Mouse (Mus musculus) limb, embryonic 11.5 days (tissue): ENCODE measurements around the gene Kcnj12. TPM values are rescaled to one million over a fixed set of nuclear protein-coding genes. Genes with fewer than 3 reads are reported as not detected.

Source experiments
- ATAC-seq: fragments of 200-750 bp; cut with Nextera tagmentation; 2 replicates; pipeline ENCODE4 v1.8.0; 2017; ENCODE audit warnings: low read depth; ENCODE audit not compliant: insufficient number of reproducible peaks, low FRiP score, low TSS enrichment
- DNase-seq: peaks from one replicate; pipeline ENCODE4 v3.0.0-alpha.2; 2015; ENCODE audit warnings: low spot score
- H3K27ac ChIP-seq: fragments of 300-500 bp; sonication (generic); replicated peaks from 2 replicates; pipeline ENCODE4 v1.5.1; 2014; ENCODE audit warnings: low read depth, mild to moderate bottlenecking, low read length
- H3K27me3 ChIP-seq: fragments of 300-500 bp; sonication (generic); 2 replicates; pipeline ENCODE4 v1.6.1; 2014; ENCODE audit warnings: mild to moderate bottlenecking, low read length, mixed read lengths; ENCODE audit not compliant: control insufficient read depth, insufficient read depth
- H3K36me3 ChIP-seq: fragments of 300-500 bp; sonication (generic); 2 replicates; pipeline ENCODE4 v1.6.1; 2014; ENCODE audit warnings: mild to moderate bottlenecking, low read length, moderate library complexity, mixed read lengths; ENCODE audit not compliant: control insufficient read depth, insufficient read depth
- H3K4me1 ChIP-seq: fragments of 300-500 bp; sonication (generic); 2 replicates; pipeline ENCODE4 v1.6.1; 2014; ENCODE audit warnings: low read length, mixed read lengths; ENCODE audit not compliant: control insufficient read depth, insufficient read depth
- H3K4me2 ChIP-seq: fragments of 300-500 bp; sonication (generic); 2 replicates; pipeline ENCODE4 v1.6.1; 2014; ENCODE audit warnings: low read depth, mild to moderate bottlenecking, moderate library complexity; ENCODE audit not compliant: severe bottlenecking
- H3K4me3 ChIP-seq: fragments of 300-500 bp; sonication (generic); 2 replicates; pipeline ENCODE4 v1.5.1; 2014; ENCODE audit warnings: low read depth, low read length
- H3K9ac ChIP-seq: fragments of 300-500 bp; sonication (generic); 2 replicates; pipeline ENCODE4 v1.6.1; 2014; ENCODE audit warnings: mild to moderate bottlenecking, low read length
- H3K9me3 ChIP-seq: fragments of 300-500 bp; sonication (generic); 2 replicates; pipeline ENCODE4 v1.6.1; 2016; ENCODE audit warnings: low read length; ENCODE audit not compliant: control insufficient read depth
- WGBS: fragments of 180-500 bp; shearing (Covaris S2); extraction: QIAGEN DNeasy Blood & Tissue Kit; methylation state at CpG from one replicate; pipeline ENCODE4 v1.1.7; 2014; 5-methylcytosine and 5-hydroxymethylcytosine counted together
- polyA plus RNA-seq: library from polyadenylated mRNA; unstranded; fragments of >200 nt; fragmentation: Nextera tagmentation; extraction: Ambion mirVana; gene quantifications from 2 replicates; pipeline ENCODE4 v1.2.1, GENCODE M21; 2014

Gene Kcnj12
- polyA plus RNA-seq, 1 experiment from 2014 or later = 0.08 TPM

DNA sequence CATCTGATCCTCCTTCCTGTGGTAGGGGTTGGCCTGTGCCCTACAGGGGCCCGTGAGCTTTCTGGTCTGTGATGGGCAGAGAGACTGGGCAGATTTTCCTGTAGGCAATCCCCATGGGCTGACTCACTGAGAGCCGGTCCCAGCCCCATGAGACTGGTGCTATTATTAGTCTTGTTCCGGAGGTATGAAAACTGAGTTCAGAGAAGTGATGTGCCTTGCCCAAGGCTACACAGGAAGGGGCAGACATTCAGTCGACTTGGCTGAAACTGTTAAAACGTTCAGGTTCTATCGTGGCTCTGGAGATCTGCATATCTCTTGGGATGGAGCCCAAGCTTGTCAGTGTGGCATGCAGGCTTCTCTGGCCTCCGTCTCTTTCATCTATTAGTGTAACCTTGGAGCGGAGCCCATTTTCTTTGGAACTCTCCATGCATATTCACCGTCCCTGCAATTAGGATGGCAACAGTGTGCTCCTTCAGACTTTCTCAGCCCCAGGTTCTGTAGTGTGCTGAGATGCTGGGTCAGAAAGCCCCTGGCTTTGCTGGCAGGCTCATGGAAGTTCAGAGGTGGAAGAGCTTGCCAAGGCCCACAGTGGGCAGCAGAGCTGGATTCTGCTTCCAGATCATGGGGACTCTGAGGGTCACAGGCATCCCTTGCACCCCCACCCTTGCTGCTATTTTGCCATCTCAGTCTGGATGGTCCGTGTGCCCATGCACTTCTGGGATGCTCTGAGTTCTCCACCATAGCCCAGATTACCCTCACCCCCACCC is 37.5 kb downstream of the Kcnj12 start:
- ATAC-seq = no peak
- Histone ChIP-seq H3K27ac (no peak overlapping the region), H3K4me1 (no peaks in the 10 kb centered on the region), H3K36me3 (no peaks in the 10 kb centered on the region), H3K9me3 (no peaks in the 10 kb centered on the region), H3K4me2 (no peak overlapping the region), H3K9ac (no peak overlapping the region), H3K27me3 (no peaks in the 10 kb centered on the region), H3K4me3 (no peak overlapping the region)
- no peak for DNase-seq
- WGBS = 81% methylated on average over 10 of the region's 10 CpGs

DNA sequence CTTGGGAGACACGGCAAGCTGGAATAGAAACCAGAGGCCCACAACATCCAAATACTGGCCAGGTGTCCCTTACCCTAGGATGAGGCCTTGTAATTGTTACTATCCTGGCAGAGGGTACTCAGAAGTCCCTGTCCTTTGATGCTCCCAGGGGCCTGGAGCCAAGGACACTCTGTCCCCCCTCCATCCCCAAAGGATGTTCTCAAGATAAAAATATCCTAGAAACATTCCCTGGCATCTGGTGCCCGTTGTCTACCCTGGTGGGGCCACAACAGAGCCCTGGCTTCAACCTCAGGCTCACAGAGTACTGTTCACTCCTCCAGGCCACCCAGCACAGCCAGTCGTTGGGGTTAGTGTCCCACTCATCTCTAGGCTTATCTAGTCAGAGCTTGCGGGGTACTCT is 38.3 kb downstream of the Kcnj12 start:
- 82% methylated on average over 4 of the region's 4 CpGs for WGBS
- H3K9ac ChIP-seq = no peak overlapping the region

GRCm38 (mm10) chr11:61062548-61063461 is 40.4 kb downstream of the Kcnj12 start:
- Histone ChIP-seq H3K27ac (no peak overlapping the region), H3K36me3 (no peaks in the 10 kb centered on the region), H3K9ac (no peak overlapping the region), H3K27me3 (no peaks in the 10 kb centered on the region), H3K4me1 (no peaks in the 10 kb centered on the region), H3K4me2 (no peak overlapping the region), H3K9me3 (no peaks in the 10 kb centered on the region), H3K4me3 (no peak overlapping the region)
- ATAC-seq = no peak
- no peak for DNase-seq
- WGBS = 83% methylated on average over 18 of the region's 18 CpGs

More for the DNA sequence above, 38.3 kb downstream of the Kcnj12 start:
- H3K9me3 ChIP-seq = no peaks in the 10 kb centered on the region
- H3K4me2 ChIP-seq = no peak overlapping the region
- H3K36me3 ChIP-seq = no peaks in the 10 kb centered on the region
- H3K4me3 ChIP-seq = no peak overlapping the region
- no peaks in the 10 kb centered on the region for H3K27me3 ChIP-seq
- no peak for ATAC-seq
- no peaks in the 10 kb centered on the region for H3K4me1 ChIP-seq
- H3K27ac ChIP-seq = no peak overlapping the region
- DNase-seq = no peak

- ATAC-seq (no peak), DNase-seq (no peak)
- H3K9ac ChIP-seq = no peak overlapping the region
- WGBS = 84% methylated on average over 6 of the region's 6 CpGs
- no peaks in the 10 kb centered on the region for H3K9me3 ChIP-seq
- H3K4me2 ChIP-seq = no peak overlapping the region
- H3K4me3 ChIP-seq = no peak overlapping the region
- H3K4me1 ChIP-seq = no peaks in the 10 kb centered on the region
- H3K27me3 ChIP-seq = no peaks in the 10 kb centered on the region
- H3K36me3 ChIP-seq = no peaks in the 10 kb centered on the region
- no peak overlapping the region for H3K27ac ChIP-seq
Measured at GRCm38 (mm10) chr11:61063503-61063902, 41.1 kb downstream of the Kcnj12 start.

DNA sequence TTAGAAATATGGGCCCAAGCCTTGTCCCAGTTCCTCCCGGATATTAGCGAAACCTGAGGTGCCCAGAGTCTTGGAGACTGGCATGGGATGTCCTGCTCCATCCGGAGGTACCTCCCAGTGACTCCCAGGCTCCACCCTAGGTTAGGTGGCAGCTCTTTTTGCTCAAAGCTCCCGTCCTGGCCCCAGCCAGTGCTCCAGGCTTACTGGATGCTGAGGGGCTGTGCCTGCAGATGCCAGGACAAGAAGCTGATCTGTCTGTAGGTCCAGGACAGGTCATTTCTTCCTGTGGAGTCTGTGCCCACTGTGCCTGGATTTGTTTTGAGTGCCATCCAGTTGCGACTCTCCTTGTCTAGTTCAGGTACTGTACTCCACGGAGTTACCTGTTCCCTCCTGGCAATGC is 43.3 kb downstream of the Kcnj12 start:
- no peaks in the 10 kb centered on the region for H3K36me3 ChIP-seq
- no peaks in the 10 kb centered on the region for H3K9me3 ChIP-seq
- DNase-seq (no peak), ATAC-seq (no peak)
- no peak overlapping the region for H3K4me2 ChIP-seq
- H3K27me3 ChIP-seq = no peaks in the 10 kb centered on the region
- WGBS = 88% methylated on average over 6 of the region's 6 CpGs
- H3K4me1 ChIP-seq = no peaks in the 10 kb centered on the region
- no peak overlapping the region for H3K27ac ChIP-seq
- no peak overlapping the region for H3K9ac ChIP-seq
- H3K4me3 ChIP-seq = no peak overlapping the region

DNA sequence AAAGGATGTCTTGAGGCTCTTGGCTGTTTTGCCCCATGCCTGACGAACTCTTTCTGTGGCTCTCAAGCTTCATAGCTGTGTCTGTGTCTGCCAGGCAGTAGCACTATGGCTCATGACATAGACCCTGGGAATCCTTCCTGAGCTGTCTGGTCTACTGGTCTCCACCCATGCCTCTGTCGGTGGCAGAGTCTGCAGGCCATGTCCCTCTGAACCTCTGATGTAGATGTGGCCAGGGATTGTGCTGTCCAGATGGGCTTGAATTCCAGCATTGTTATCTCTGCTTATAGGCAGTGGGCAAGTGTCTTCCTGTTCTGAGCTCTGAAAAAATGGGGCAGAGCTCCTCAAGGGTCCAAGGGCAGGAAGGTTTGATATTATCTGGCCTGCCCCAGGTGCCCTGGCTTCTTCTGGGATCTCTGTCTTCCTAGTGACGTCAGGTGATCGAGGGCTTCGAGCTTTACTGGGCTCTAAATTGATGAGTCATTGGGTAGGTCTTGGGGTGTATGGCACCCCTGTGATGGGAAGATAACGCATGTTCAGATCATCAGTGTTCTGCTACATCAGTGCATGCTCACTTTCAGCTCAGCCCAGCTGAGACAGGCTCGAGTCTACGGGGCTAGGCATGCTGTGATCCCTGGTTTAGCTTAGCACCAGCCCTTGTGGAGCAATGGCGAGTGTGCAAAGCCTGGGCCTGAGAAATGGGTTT is 44.9 kb downstream of the Kcnj12 start:
- no peak overlapping the region for H3K9ac ChIP-seq
- peaks cover 7% of the 10 kb centered on the region; the same call in 1 of the 2 replicates for H3K4me1 ChIP-seq
- no peaks in the 10 kb centered on the region for H3K27me3 ChIP-seq
- DNase-seq (no peak), ATAC-seq (no peak)
- 85% methylated on average over 9 of the region's 9 CpGs for WGBS
- H3K36me3 ChIP-seq = no peaks in the 10 kb centered on the region
- H3K9me3 ChIP-seq = no peaks in the 10 kb centered on the region
- H3K4me2 ChIP-seq = no peak overlapping the region
- no peak overlapping the region for H3K4me3 ChIP-seq
- H3K27ac ChIP-seq = no peak overlapping the region

DNA sequence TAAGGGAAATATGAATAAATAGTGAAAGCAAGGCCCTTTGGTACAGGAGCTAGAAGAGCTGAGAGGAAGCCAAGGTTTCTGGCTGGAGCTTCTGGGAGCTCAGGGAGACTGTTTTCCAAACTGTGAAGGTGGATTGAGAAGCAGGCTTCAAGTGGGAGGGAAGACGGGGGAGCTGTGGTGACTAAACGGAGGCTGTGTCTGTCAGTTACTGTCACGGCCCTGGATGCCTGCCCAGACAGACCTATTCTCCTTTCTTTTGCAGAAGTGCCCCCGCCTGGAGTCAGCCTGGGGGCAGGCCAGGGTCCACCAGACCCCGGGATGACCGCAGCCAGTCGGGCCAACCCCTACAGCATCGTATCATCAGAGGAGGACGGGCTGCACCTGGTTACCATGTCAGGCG is 46.5 kb downstream of the Kcnj12 start:
- Histone ChIP-seq H3K4me2 (no peak overlapping the region), H3K9ac (no peak overlapping the region), H3K27ac (no peak overlapping the region), H3K4me3 (no peak overlapping the region), H3K9me3 (no peaks in the 10 kb centered on the region), H3K4me1 (peaks cover 7% of the 10 kb centered on the region; the same call in 1 of the 2 replicates), H3K36me3 (no peaks in the 10 kb centered on the region), H3K27me3 (no peaks in the 10 kb centered on the region)
- ATAC-seq = no peak
- WGBS = 88% methylated on average over 10 of the region's 10 CpGs
- DNase-seq = no peak

- H3K27me3 ChIP-seq = no peaks in the 10 kb centered on the region
- peaks cover 7% of the 10 kb centered on the region; the same call in 1 of the 2 replicates for H3K4me1 ChIP-seq
- no peak overlapping the region for H3K4me3 ChIP-seq
- ATAC-seq (no peak), DNase-seq (no peak)
- no peak overlapping the region for H3K27ac ChIP-seq
- H3K9ac ChIP-seq = no peak overlapping the region
- WGBS = 96% methylated on average over 18 of the region's 18 CpGs
- no peak overlapping the region for H3K4me2 ChIP-seq
- H3K9me3 ChIP-seq = no peaks in the 10 kb centered on the region
- H3K36me3 ChIP-seq = no peaks in the 10 kb centered on the region
Measured at GRCm38 (mm10) chr11:61069645-61070044, 47.3 kb downstream of the Kcnj12 start.
